Mouse (Mus musculus) hindbrain, postnatal 0 days (tissue): ENCODE data around the gene Yif1a. TPM values are rescaled to one million over a fixed set of nuclear protein-coding genes. Genes with fewer than 3 reads are reported as not detected.

Source experiments
- ATAC-seq: fragments of 200-750 bp; cut with Nextera tagmentation; 2 replicates; pipeline ENCODE4 v1.8.0; 2017; ENCODE audit warnings: mild to moderate bottlenecking, moderate TSS enrichment, moderate library complexity
- DNase-seq: peaks from one replicate; pipeline ENCODE4 v3.0.0-alpha.2; 2015; ENCODE audit warnings: low spot score
- H3K27ac ChIP-seq: fragments of 300-500 bp; sonication (generic); 2 replicates; pipeline ENCODE4 v1.5.1; 2014; ENCODE audit warnings: mild to moderate bottlenecking
- H3K27me3 ChIP-seq: fragments of 300-500 bp; sonication (generic); 2 replicates; pipeline ENCODE4 v1.6.1; 2014; ENCODE audit warnings: low read length, mixed read lengths; ENCODE audit not compliant: insufficient read depth
- H3K36me3 ChIP-seq: fragments of 300-500 bp; sonication (generic); 2 replicates; pipeline ENCODE4 v1.6.1; 2014; ENCODE audit warnings: low read length, mixed read lengths; ENCODE audit not compliant: insufficient read depth
- H3K4me1 ChIP-seq: fragments of 300-500 bp; sonication (generic); 2 replicates; pipeline ENCODE4 v1.6.1; 2014; ENCODE audit warnings: antibody characterized with exemption, low read length, mixed read lengths; ENCODE audit not compliant: insufficient read depth
- H3K4me2 ChIP-seq: fragments of 300-500 bp; sonication (generic); 2 replicates; pipeline ENCODE4 v1.6.1; 2014; ENCODE audit warnings: low read depth, mild to moderate bottlenecking, low read length, moderate library complexity, mixed read lengths
- H3K4me3 ChIP-seq: fragments of 300-500 bp; sonication (generic); 2 replicates; pipeline ENCODE4 v1.5.1; 2014; ENCODE audit warnings: low read length
- H3K9ac ChIP-seq: fragments of 300-500 bp; sonication (generic); replicated peaks from 2 replicates; pipeline ENCODE4 v1.6.1; 2014; ENCODE audit warnings: mild to moderate bottlenecking, low read length, moderate library complexity, mixed read lengths
- H3K9me3 ChIP-seq: fragments of 300-500 bp; sonication (generic); 2 replicates; pipeline ENCODE4 v1.6.1; 2016; ENCODE audit warnings: low read length, mixed read lengths
- CTCF ChIP-seq: IDR thresholded peaks from 2 replicates; pipeline ENCODE4 v1.5.1; 2016; ENCODE audit warnings: antibody characterized with exemption, control low read depth, low read depth
- WGBS: fragments of 180-500 bp; shearing (Covaris S2); extraction: QIAGEN DNeasy Blood & Tissue Kit; methylation state at CpG from one replicate; pipeline ENCODE4 v1.1.7; 2014; 5-methylcytosine and 5-hydroxymethylcytosine counted together
- polyA plus RNA-seq: library from polyadenylated mRNA; unstranded; fragments of >200 nt; fragmentation: Nextera tagmentation; extraction: Ambion mirVana; gene quantifications from 2 replicates; pipeline ENCODE4 v1.2.1, GENCODE M21; 2015
- total RNA-seq: library from RNA; depleted of rRNA; stranded (reverse); fragments of >200 nt; gene quantifications from 2 replicates; pipeline ENCODE4 v1.2.3, GENCODE M21; 2014

Gene Yif1a
- total and polyA plus RNA-seq, 2 experiments from 2014 or later: 68.0 to 69.0 TPM

GRCm38 (mm10) chr19:5073028-5073427 lies 15.3 kb upstream of the Yif1a start:
- 2% methylated on average over 15 of the region's 15 CpGs for WGBS
- Histone ChIP-seq H3K9ac (no peak overlapping the region), H3K36me3 (no peaks in the 10 kb centered on the region), H3K9me3 (no peaks in the 10 kb centered on the region), H3K27me3 (no peaks in the 10 kb centered on the region), H3K4me3 (0 out of 2 replicates have a peak overlapping the region, but pooled peaks have one; percentile 9), H3K4me1 (peaks cover 7% of the 10 kb centered on the region; the same call in 1 of the 2 replicates), H3K4me2 (peak overlapping the region; percentile 80), H3K27ac (no peak overlapping the region)
- ATAC-seq: no peak
- peak; percentile 81 for DNase-seq
- peak; percentile 68 for TF ChIP-seq CTCF

GRCm38 (mm10) chr19:5073518-5073917 lies 14.8 kb upstream of the Yif1a start:
- no peak for DNase-seq
- Histone ChIP-seq H3K4me1 (peaks cover 3% of the 10 kb centered on the region; the same call in 1 of the 2 replicates), H3K36me3 (no peaks in the 10 kb centered on the region), H3K9ac (no peak overlapping the region), H3K27me3 (no peaks in the 10 kb centered on the region), H3K4me3 (no peak overlapping the region), H3K27ac (no peak overlapping the region), H3K4me2 (no peak overlapping the region), H3K9me3 (no peaks in the 10 kb centered on the region)
- no peak for ATAC-seq
- no peak for TF ChIP-seq CTCF
- 45% methylated on average over 5 of the region's 5 CpGs for WGBS

GRCm38 (mm10) chr19:5079279-5079678 lies 9.1 kb upstream of the Yif1a start:
- Histone ChIP-seq H3K27me3 (no peaks in the 10 kb centered on the region), H3K27ac (no peak overlapping the region), H3K36me3 (no peaks in the 10 kb centered on the region), H3K4me1 (no peaks in the 10 kb centered on the region), H3K4me3 (no peak overlapping the region), H3K4me2 (no peak overlapping the region), H3K9me3 (no peaks in the 10 kb centered on the region), H3K9ac (no peak overlapping the region)
- DNase-seq (no peak), ATAC-seq (no peak)
- WGBS: 88% methylated on average over 1 of the region's 1 CpGs
- TF ChIP-seq CTCF: no peak; the same call in 1 of the 2 replicates

- H3K36me3 ChIP-seq: no peaks in the 10 kb centered on the region
- no peak overlapping the region for H3K27ac ChIP-seq
- WGBS: 65% methylated on average over 18 of the region's 18 CpGs
- H3K4me1 ChIP-seq: 0 out of 2 replicates have a peak, but pooled peaks cover under 1% of the 10 kb centered on the region
- no peaks in the 10 kb centered on the region for H3K27me3 ChIP-seq
- ATAC-seq (no peak), DNase-seq (no peak)
- no peak overlapping the region for H3K4me3 ChIP-seq
- H3K4me2 ChIP-seq: no peak overlapping the region
- TF ChIP-seq CTCF: no peak
- no peak overlapping the region for H3K9ac ChIP-seq
- H3K9me3 ChIP-seq: no peaks in the 10 kb centered on the region
Observed at GRCm38 (mm10) chr19:5082005-5082404, 6.3 kb upstream of the Yif1a start.

- no peak for TF ChIP-seq CTCF
- Histone ChIP-seq H3K9ac (no peak overlapping the region), H3K27me3 (no peaks in the 10 kb centered on the region), H3K4me3 (no peak overlapping the region), H3K4me1 (peaks cover 6% of the 10 kb centered on the region; the same call in 1 of the 2 replicates), H3K4me2 (no peak overlapping the region), H3K36me3 (no peaks in the 10 kb centered on the region), H3K27ac (no peak overlapping the region), H3K9me3 (no peaks in the 10 kb centered on the region)
- ATAC-seq (no peak), DNase-seq (no peak)
- 71% methylated on average over 24 of the region's 24 CpGs for WGBS
Observed at GRCm38 (mm10) chr19:5082596-5082995, 5.7 kb upstream of the Yif1a start.

GRCm38 (mm10) chr19:5083961-5084833 lies 4.1 kb upstream of the Yif1a start:
- H3K27ac ChIP-seq: peak overlapping the region; percentile 71
- ATAC-seq (no peak), DNase-seq (peak; percentile 45)
- 63% methylated on average over 3 of the region's 3 CpGs for WGBS
- no peaks in the 10 kb centered on the region for H3K36me3 ChIP-seq
- peaks cover 10% of the 10 kb centered on the region; the same call in 1 of the 2 replicates for H3K4me1 ChIP-seq
- TF ChIP-seq CTCF: no peak
- H3K4me2 ChIP-seq: peak overlapping the region; percentile 67
- H3K9ac ChIP-seq: peak overlapping the region; percentile 86
- no peaks in the 10 kb centered on the region for H3K27me3 ChIP-seq
- no peaks in the 10 kb centered on the region for H3K9me3 ChIP-seq
- peak overlapping the region; percentile 69 for H3K4me3 ChIP-seq

- DNase-seq: no peak
- Histone ChIP-seq H3K36me3 (no peaks in the 10 kb centered on the region), H3K9me3 (no peaks in the 10 kb centered on the region), H3K27ac (peak overlapping the region; percentile 71), H3K4me1 (peaks cover 13% of the 10 kb centered on the region; the same call in 1 of the 2 replicates), H3K4me3 (peak overlapping the region; percentile 69), H3K9ac (peak overlapping the region; percentile 86), H3K4me2 (peak overlapping the region; percentile 67), H3K27me3 (no peaks in the 10 kb centered on the region)
- ATAC-seq: no peak
- no peak for TF ChIP-seq CTCF
- WGBS: under 1% methylated on average over 15 of the region's 15 CpGs
Observed at GRCm38 (mm10) chr19:5084834-5085144, 3.5 kb upstream of the Yif1a start.
